Mouse (Mus musculus): ENCODE results near the gene Cntn2. TPM values are rescaled to one million over a fixed set of nuclear protein-coding genes. Genes with fewer than 3 reads are reported as not detected.

The Cntn2 gene
- polyA plus RNA-seq, 1 experiment, result 0.07 TPM

- no peak for DNase-seq
- no peak overlapping the region for H3K4me3 ChIP-seq (replicated peaks; ENCODE audit: extremely low read depth, low read depth, low read length)
- WGBS, result 89% methylated on average over 11 of the region's 11 CpGs
- H3K4me1 ChIP-seq (ENCODE audit: control insufficient read depth, insufficient read depth, low read length), result no peaks in the 10 kb centered on the region
- TF ChIP-seq POLR2A (IDR thresholded peaks at IDR 0.05; ENCODE audit: borderline replicate concordance, extremely low read depth, low read depth, low read length), result no peak
- no peak for TF ChIP-seq CTCF (IDR thresholded peaks at IDR 0.05; ENCODE audit: insufficient read depth, low read length)
Measured at GRCm38 (mm10) chr1:132519734-132520133, 23.3 kb downstream of the Cntn2 start.

GRCm38 (mm10) chr1:132518621-132519020 lies 24.4 kb downstream of the Cntn2 start:
- no peak for DNase-seq
- 77% methylated on average over 18 of the region's 18 CpGs for WGBS

GRCm38 (mm10) chr1:132516776-132517175 lies 26.3 kb downstream of the Cntn2 start:
- Histone ChIP-seq H3K4me3 (replicated peaks; ENCODE audit: extremely low read depth, low read depth, low read length) (no peak overlapping the region), H3K4me1 (ENCODE audit: control insufficient read depth, insufficient read depth, low read length) (no peaks in the 10 kb centered on the region)
- WGBS, result 90% methylated on average over 11 of the region's 11 CpGs
- DNase-seq, result no peak
- TF ChIP-seq CTCF (IDR thresholded peaks at IDR 0.05; ENCODE audit: insufficient read depth, low read length) (no peak), POLR2A (IDR thresholded peaks at IDR 0.05; ENCODE audit: borderline replicate concordance, extremely low read depth, low read depth, low read length) (no peak)

More at GRCm38 (mm10) chr1:132518621-132519020, 24.4 kb downstream of the Cntn2 start:
- Histone ChIP-seq H3K4me3 (replicated peaks; ENCODE audit: extremely low read depth, low read depth, low read length) (no peak overlapping the region), H3K4me1 (ENCODE audit: control insufficient read depth, insufficient read depth, low read length) (no peaks in the 10 kb centered on the region)
- TF ChIP-seq CTCF (IDR thresholded peaks at IDR 0.05; ENCODE audit: insufficient read depth, low read length), result no peak
- TF ChIP-seq POLR2A (IDR thresholded peaks at IDR 0.05; ENCODE audit: borderline replicate concordance, extremely low read depth, low read depth, low read length), result no peak

GRCm38 (mm10) chr1:132515339-132515738 lies 27.7 kb downstream of the Cntn2 start:
- no peak for TF ChIP-seq CTCF (IDR thresholded peaks at IDR 0.05; ENCODE audit: insufficient read depth, low read length)
- no peak for TF ChIP-seq POLR2A (IDR thresholded peaks at IDR 0.05; ENCODE audit: borderline replicate concordance, extremely low read depth, low read depth, low read length)
- Histone ChIP-seq H3K4me3 (replicated peaks; ENCODE audit: extremely low read depth, low read depth, low read length) (no peak overlapping the region), H3K4me1 (ENCODE audit: control insufficient read depth, insufficient read depth, low read length) (no peaks in the 10 kb centered on the region)
- 87% methylated on average over 12 of the region's 12 CpGs for WGBS
- DNase-seq, result no peak

GRCm38 (mm10) chr1:132512106-132512505 lies 30.9 kb downstream of the Cntn2 start:
- no peaks in the 10 kb centered on the region for H3K4me1 ChIP-seq (ENCODE audit: control insufficient read depth, insufficient read depth, low read length)
- TF ChIP-seq POLR2A (IDR thresholded peaks at IDR 0.05; ENCODE audit: borderline replicate concordance, extremely low read depth, low read depth, low read length) (no peak), CTCF (IDR thresholded peaks at IDR 0.05; ENCODE audit: insufficient read depth, low read length) (no peak)
- 77% methylated on average over 8 of the region's 8 CpGs for whole genome bisulfite sequencing
- DNase-seq, result no peak
- no peak overlapping the region for H3K4me3 ChIP-seq (replicated peaks; ENCODE audit: extremely low read depth, low read depth, low read length)

GRCm38 (mm10) chr1:132511521-132511920 lies 31.5 kb downstream of the Cntn2 start:
- Histone ChIP-seq H3K4me3 (replicated peaks; ENCODE audit: extremely low read depth, low read depth, low read length) (no peak overlapping the region), H3K4me1 (ENCODE audit: control insufficient read depth, insufficient read depth, low read length) (no peaks in the 10 kb centered on the region)
- 38% methylated on average over 8 of the region's 8 CpGs for WGBS
- DNase-seq, result no peak
- TF ChIP-seq CTCF (IDR thresholded peaks at IDR 0.05; ENCODE audit: insufficient read depth, low read length) (no peak), POLR2A (IDR thresholded peaks at IDR 0.05; ENCODE audit: borderline replicate concordance, extremely low read depth, low read depth, low read length) (no peak)

GRCm38 (mm10) chr1:132509771-132510170 lies 33.3 kb downstream of the Cntn2 start:
- H3K4me3 ChIP-seq (replicated peaks; ENCODE audit: extremely low read depth, low read depth, low read length), result no peak overlapping the region
- no peak for DNase-seq
- H3K4me1 ChIP-seq (ENCODE audit: control insufficient read depth, insufficient read depth, low read length), result no peaks in the 10 kb centered on the region
- 80% methylated on average over 5 of the region's 5 CpGs for WGBS
- TF ChIP-seq POLR2A (IDR thresholded peaks at IDR 0.05; ENCODE audit: borderline replicate concordance, extremely low read depth, low read depth, low read length) (no peak), CTCF (IDR thresholded peaks at IDR 0.05; ENCODE audit: insufficient read depth, low read length) (no peak)

GRCm38 (mm10) chr1:132506656-132507055 lies 36.4 kb downstream of the Cntn2 start:
- WGBS, result 93% methylated on average over 7 of the region's 7 CpGs
- Histone ChIP-seq H3K4me1 (ENCODE audit: control insufficient read depth, insufficient read depth, low read length) (no peaks in the 10 kb centered on the region), H3K4me3 (replicated peaks; ENCODE audit: extremely low read depth, low read depth, low read length) (no peak overlapping the region)
- TF ChIP-seq CTCF (IDR thresholded peaks at IDR 0.05; ENCODE audit: insufficient read depth, low read length) (no peak), POLR2A (IDR thresholded peaks at IDR 0.05; ENCODE audit: borderline replicate concordance, extremely low read depth, low read depth, low read length) (no peak)
- no peak for DNase-seq

GRCm38 (mm10) chr1:132506058-132506457 lies 37.0 kb downstream of the Cntn2 start, which contains the start of gene Tmem81:
Gene Tmem81, plus strand, starts transcription at chr1:132506230.
- TF ChIP-seq POLR2A (IDR thresholded peaks at IDR 0.05; ENCODE audit: borderline replicate concordance, extremely low read depth, low read depth, low read length), result no peak
- TF ChIP-seq CTCF (IDR thresholded peaks at IDR 0.05; ENCODE audit: insufficient read depth, low read length), result no peak
- Histone ChIP-seq H3K4me1 (ENCODE audit: control insufficient read depth, insufficient read depth, low read length) (no peaks in the 10 kb centered on the region), H3K4me3 (replicated peaks; ENCODE audit: extremely low read depth, low read depth, low read length) (no peak within 1 kb of the TSS)
- 93% methylated on average over 7 of the region's 7 CpGs for WGBS
- no peak for DNase-seq

- DNase-seq, result no peak
- 85% methylated on average over 5 of the region's 5 CpGs for WGBS
- no peaks in the 10 kb centered on the region for H3K4me1 ChIP-seq (ENCODE audit: control insufficient read depth, insufficient read depth, low read length)
- no peak overlapping the region for H3K4me3 ChIP-seq (replicated peaks; ENCODE audit: extremely low read depth, low read depth, low read length)
- TF ChIP-seq CTCF (IDR thresholded peaks at IDR 0.05; ENCODE audit: insufficient read depth, low read length) (no peak), POLR2A (IDR thresholded peaks at IDR 0.05; ENCODE audit: borderline replicate concordance, extremely low read depth, low read depth, low read length) (no peak)
Measured at GRCm38 (mm10) chr1:132505155-132505554, 37.9 kb downstream of the Cntn2 start.

All from lung, adult 2 months (tissue).